Comparison of ENCODE assay signal across 18 mouse cellular contexts in genomic region chr7:132738844-132739243, GRCm38 (mm10).
DNase-seq lines count a peak whose midpoint lies in the region; ATAC-seq and TF ChIP-seq lines count a peak whose summit lies in the region.
"Had no signal": no experiment of that assay in that cellular context is flagged by ENCODE, and none has a peak within 500 bp of the region (broad histone marks: within the 10 kb centered on the region; RNA-seq: fewer than 3 reads in every experiment).

No protein-coding gene starts in this region.

- peak overlapping the region; percentile 61 for H3K27ac ChIP-seq in MEL (ENCODE audit: control insufficient read depth, low read depth, low read length)
- H3K27ac ChIP-seq in liver, embryonic 13.5 days = peak overlapping the region; percentile 92
- no peak overlapping the region for H3K27ac ChIP-seq in kidney, embryonic 16.5 days (ENCODE audit: low read length)
- H3K27ac ChIP-seq in hindbrain, embryonic 11.5 days (ENCODE audit: low read depth, low read length) = no peak overlapping the region
- H3K27ac ChIP-seq: embryonic facial prominence, embryonic 15.5 days; left cerebral cortex, adult 2 months; limb, embryonic 12.5 days; neural tube, embryonic 13.5 days had no signal

- peak; percentile 91 for ATAC-seq in liver, embryonic 13.5 days (ENCODE audit: low read depth)
- no peak for ATAC-seq in kidney, embryonic 16.5 days (ENCODE audit: low FRiP score, low TSS enrichment)
- ATAC-seq in hindbrain, embryonic 11.5 days (ENCODE audit: low FRiP score) = no peak
- ATAC-seq: forebrain, embryonic 14.5 days had no signal

- no peaks in the 10 kb centered on the region for H3K9me3 ChIP-seq in MEL (replicated peaks; ENCODE audit: insufficient read depth, low read length)
- no peaks in the 10 kb centered on the region for H3K9me3 ChIP-seq in liver, embryonic 13.5 days (replicated peaks)
- no peaks in the 10 kb centered on the region for H3K9me3 ChIP-seq in kidney, embryonic 16.5 days (ENCODE audit: low read length)
- H3K9me3 ChIP-seq in hindbrain, embryonic 11.5 days (ENCODE audit: control insufficient read depth, low read length) = no peaks in the 10 kb centered on the region
- H3K9me3 ChIP-seq: embryonic facial prominence, embryonic 15.5 days; heart, embryonic 13.5 days; limb, embryonic 12.5 days; megakaryocyte, embryonic 14.5 days; neural tube, embryonic 13.5 days had no signal

- no peak for TF ChIP-seq RAD21 in MEL (IDR thresholded peaks at IDR 0.05; ENCODE audit: low read depth, low read length)

- peak; percentile 53 for DNase-seq in MEL (ENCODE audit: low read depth, low spot score)
- peak; percentile 68 for DNase-seq in c-Kit-negative CD71-positive TER-119-positive erythroid progenitor cells, embryonic 14.5 days (ENCODE audit: low read depth, low spot score)
- DNase-seq in cerebellum, postnatal 14 days = peak; percentile 75 to 79
- DNase-seq in liver, embryonic 13.5 days = peak; percentile 73
- DNase-seq in ovary, postnatal 14 days (ENCODE audit: low spot score) = no peak
- no peak for DNase-seq in hindbrain, embryonic 11.5 days (ENCODE audit: low spot score)
- DNase-seq: adrenal gland, postnatal 25 days; kidney, adult 9 months; thymus, postnatal 14 days had no signal

- no peak for TF ChIP-seq CTCF in MEL (IDR thresholded peaks at IDR 0.05 in 2 of 3, conservative IDR thresholded peaks at IDR 0.05 in 1 of 3; ENCODE audit: control insufficient read depth in 1 of 3, insufficient read depth in 1 of 3, low read depth in 2 of 3, low read length in 3 of 3, poor library complexity in 1 of 3, severe bottlenecking in 1 of 3)

- WGBS in liver, embryonic 13.5 days (ENCODE audit: insufficient replicate concordance) = 32% methylated on average over 6 of the region's 6 CpGs
- 85% methylated on average over 6 of the region's 6 CpGs for WGBS in kidney, embryonic 16.5 days
- WGBS in hindbrain, embryonic 11.5 days = 93% methylated on average over 6 of the region's 6 CpGs

- H3K4me3 ChIP-seq in MEL (ENCODE audit: control insufficient read depth in 1 of 2, insufficient read depth in 1 of 2, low read depth in 2 of 2, low read length in 2 of 2) = no peak overlapping the region
- peak overlapping the region; percentile 43 for H3K4me3 ChIP-seq in liver, embryonic 13.5 days (replicated peaks)
- no peak overlapping the region for H3K4me3 ChIP-seq in kidney, embryonic 16.5 days (ENCODE audit: low read length)
- H3K4me3 ChIP-seq in hindbrain, embryonic 11.5 days (ENCODE audit: low read depth, low read length) = no peak overlapping the region
- H3K4me3 ChIP-seq: embryonic facial prominence, embryonic 15.5 days; heart, embryonic 13.5 days; layer of hippocampus, adult 2 months; left cerebral cortex, adult 2 months; limb, embryonic 12.5 days; neural tube, embryonic 13.5 days had no signal

- peak; percentile 89 to 93 for TF ChIP-seq EP300 in MEL (IDR thresholded peaks at IDR 0.05; ENCODE audit: low read depth in 1 of 2, low read length in 2 of 2)

- H3K36me3 ChIP-seq in MEL (ENCODE audit: control insufficient read depth in 1 of 2, insufficient read depth in 2 of 2, low read length in 2 of 2) = peaks cover 0 to 46% of the 10 kb centered on the region in 2 experiments; a peak in 2 of 4 replicates
- H3K36me3 ChIP-seq in liver, embryonic 13.5 days = peaks cover 76% of the 10 kb centered on the region
- 0 out of 2 replicates have a peak, but pooled peaks cover 6% of the 10 kb centered on the region for H3K36me3 ChIP-seq in kidney, embryonic 16.5 days (ENCODE audit: insufficient read depth, low read length)
- no peaks in the 10 kb centered on the region for H3K36me3 ChIP-seq in hindbrain, embryonic 11.5 days (ENCODE audit: control insufficient read depth, insufficient read depth, low read length)
- H3K36me3 ChIP-seq: heart, embryonic 13.5 days; neural tube, embryonic 13.5 days had no signal

- no peak overlapping the region for H3K9ac ChIP-seq in MEL (ENCODE audit: control insufficient read depth, low read depth, low read length, poor library complexity, severe bottlenecking)
- peak overlapping the region; percentile 71 for H3K9ac ChIP-seq in liver, embryonic 13.5 days
- H3K9ac ChIP-seq in kidney, embryonic 16.5 days (replicated peaks; ENCODE audit: low read length) = no peak overlapping the region
- H3K9ac ChIP-seq in hindbrain, embryonic 11.5 days (ENCODE audit: low read depth, low read length) = no peak overlapping the region
- H3K9ac ChIP-seq: embryonic facial prominence, embryonic 15.5 days; heart, embryonic 13.5 days; limb, embryonic 12.5 days; neural tube, embryonic 13.5 days had no signal

- no peak for TF ChIP-seq POLR2A in MEL (IDR thresholded peaks at IDR 0.05; ENCODE audit: control insufficient read depth in 1 of 2, insufficient read depth in 1 of 2, low read depth in 1 of 2, low read length in 2 of 2, poor library complexity in 1 of 2)

- peaks cover 32 to 52% of the 10 kb centered on the region in 2 experiments for H3K4me1 ChIP-seq in MEL (ENCODE audit: control insufficient read depth in 1 of 2, insufficient read depth in 2 of 2, low read length in 2 of 2)
- H3K4me1 ChIP-seq in liver, embryonic 13.5 days (replicated peaks) = peaks cover 95% of the 10 kb centered on the region
- peaks cover 16% of the 10 kb centered on the region for H3K4me1 ChIP-seq in kidney, embryonic 16.5 days (ENCODE audit: insufficient read depth, low read length)
- H3K4me1 ChIP-seq in hindbrain, embryonic 11.5 days (replicated peaks; ENCODE audit: control insufficient read depth, insufficient read depth, low read length) = peaks cover 6% of the 10 kb centered on the region

- no peaks in the 10 kb centered on the region for H3K27me3 ChIP-seq in MEL (ENCODE audit: control insufficient read depth in 1 of 2, insufficient read depth in 2 of 2, low read length in 2 of 2)
- H3K27me3 ChIP-seq in liver, embryonic 13.5 days = no peaks in the 10 kb centered on the region
- H3K27me3 ChIP-seq in kidney, embryonic 16.5 days (ENCODE audit: insufficient read depth, low read length) = no peaks in the 10 kb centered on the region
- no peaks in the 10 kb centered on the region for H3K27me3 ChIP-seq in hindbrain, embryonic 11.5 days (ENCODE audit: control insufficient read depth, insufficient read depth, low read length)
- H3K27me3 ChIP-seq: embryonic facial prominence, embryonic 15.5 days; heart, embryonic 13.5 days; limb, embryonic 12.5 days; megakaryocyte, embryonic 14.5 days; neural tube, embryonic 13.5 days had no signal

- H3K4me2 ChIP-seq in liver, embryonic 13.5 days = peak overlapping the region; percentile 70
- no peak overlapping the region for H3K4me2 ChIP-seq in kidney, embryonic 16.5 days (replicated peaks; ENCODE audit: low read depth, low read length)
- H3K4me2 ChIP-seq in hindbrain, embryonic 11.5 days (replicated peaks; ENCODE audit: low read depth, low read length) = no peak overlapping the region
- H3K4me2 ChIP-seq: embryonic facial prominence, embryonic 15.5 days; heart, embryonic 13.5 days; limb, embryonic 12.5 days; neural tube, embryonic 13.5 days had no signal

- H3K79me2 ChIP-seq in MEL (ENCODE audit: control insufficient read depth, insufficient read depth, low read length, poor library complexity) = no peaks in the 10 kb centered on the region

TF ChIP-seq in MEL, 35 proteins besides CTCF, POLR2A, EP300 and RAD21:
- TF ChIP-seq GATA1 (IDR thresholded peaks at IDR 0.05; ENCODE audit: low read depth, low read length) = peak; percentile 91
- TF ChIP-seq HCFC1 (IDR thresholded peaks at IDR 0.05; ENCODE audit: low read depth, low read length) = no peak
- TF ChIP-seq MYB (IDR thresholded peaks at IDR 0.05; ENCODE audit: low read depth, low read length) = peak; percentile 48; the same call in 1 of the 2 replicates
- TF ChIP-seq E2F4 (IDR thresholded peaks at IDR 0.05; ENCODE audit: borderline replicate concordance, low read depth, low read length) = no peak
- TF ChIP-seq ZNF384 (IDR thresholded peaks at IDR 0.05; ENCODE audit: low read depth, low read length) = no peak
- TF ChIP-seq RCOR1 (IDR thresholded peaks at IDR 0.05; ENCODE audit: low read depth, low read length) = peak; percentile 58
- TF ChIP-seq TCF12 (IDR thresholded peaks at IDR 0.05; ENCODE audit: low read depth, low read length) = peak; percentile 94
- peak; percentile 52 for TF ChIP-seq TAL1 (IDR thresholded peaks at IDR 0.05; ENCODE audit: low read length)
- TF ChIP-seq SIN3A (IDR thresholded peaks at IDR 0.05; ENCODE audit: low read length) = peak; percentile 61
- no peak for TF ChIP-seq POLR2AphosphoS5 (IDR thresholded peaks at IDR 0.05; ENCODE audit: borderline replicate concordance, low read depth, low read length)
- peak; percentile 70 for TF ChIP-seq ETS1 (IDR thresholded peaks at IDR 0.05; ENCODE audit: low read depth, low read length)
- TF ChIP-seq POLR2AphosphoS2 (IDR thresholded peaks at IDR 0.05; ENCODE audit: low read length) = no peak
- TF ChIP-seq MYC (IDR thresholded peaks at IDR 0.05; ENCODE audit: low read depth, low read length) = no peak

Comparison
In these comparisons a context has a peak if more than half of its experiments do, and no peak if none do; other contexts are left out.
1. DNase-seq: peak in MEL (single experiment), c-Kit-negative CD71-positive TER-119-positive erythroid progenitor cells, embryonic 14.5 days (single experiment), cerebellum, postnatal 14 days (2 of 2) and liver, embryonic 13.5 days (single experiment); none in ovary, postnatal 14 days (single experiment) and hindbrain, embryonic 11.5 days (single experiment).
2. H3K27ac ChIP-seq: peak in MEL (single experiment) and liver, embryonic 13.5 days (single experiment); none in kidney, embryonic 16.5 days (single experiment) and hindbrain, embryonic 11.5 days (single experiment).